Mouse (Mus musculus): ENCODE data around the gene Ccin.

Ccin gene

DNA sequence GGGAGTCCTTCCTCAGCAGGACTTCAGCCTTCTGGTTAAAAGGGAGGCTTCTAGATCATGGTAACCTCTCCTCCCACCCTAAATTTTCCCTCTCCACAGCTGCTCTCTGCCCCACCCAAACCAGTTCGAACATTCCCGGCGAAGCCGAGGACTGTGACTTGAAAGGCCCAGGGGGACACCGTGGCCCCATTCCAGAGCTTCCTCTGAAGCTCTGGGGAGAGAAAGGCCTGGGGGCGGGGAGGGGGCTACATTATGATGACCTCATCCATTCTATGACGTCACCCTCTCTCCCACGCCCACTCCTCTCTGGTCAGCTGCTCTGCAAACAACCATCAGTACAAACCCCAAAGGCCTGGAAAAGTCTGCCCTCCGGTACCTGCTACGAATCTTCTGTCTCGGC lies at the start of gene Ccin:
Gene Ccin (plus strand): TSS at position 303 of the 400 bp plus-strand sequence.
- no peak for DNase-seq (ENCODE audit: low spot score)

DNA sequence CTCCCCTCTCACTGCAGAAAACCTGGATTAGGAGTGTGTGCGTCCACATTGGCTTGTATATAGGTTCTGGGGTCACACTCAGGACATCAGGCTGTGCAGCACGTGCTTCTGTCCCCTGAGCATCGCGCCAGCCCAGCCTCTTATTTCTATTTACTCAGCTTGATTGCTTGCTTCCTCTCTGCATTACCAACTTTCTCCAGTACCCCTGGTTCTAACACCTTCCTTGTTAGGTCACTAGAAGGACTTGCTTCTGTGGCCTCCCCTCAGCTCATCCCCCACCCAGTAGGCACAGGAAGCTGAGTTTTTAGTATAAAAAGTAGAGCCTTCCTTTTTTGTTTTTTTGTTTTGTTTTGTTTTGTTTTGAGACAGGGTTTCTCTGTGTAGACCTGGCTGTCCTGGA lies 47.1 kb upstream of the Ccin start:
- DNase-seq (ENCODE audit: low spot score): no peak

DNA sequence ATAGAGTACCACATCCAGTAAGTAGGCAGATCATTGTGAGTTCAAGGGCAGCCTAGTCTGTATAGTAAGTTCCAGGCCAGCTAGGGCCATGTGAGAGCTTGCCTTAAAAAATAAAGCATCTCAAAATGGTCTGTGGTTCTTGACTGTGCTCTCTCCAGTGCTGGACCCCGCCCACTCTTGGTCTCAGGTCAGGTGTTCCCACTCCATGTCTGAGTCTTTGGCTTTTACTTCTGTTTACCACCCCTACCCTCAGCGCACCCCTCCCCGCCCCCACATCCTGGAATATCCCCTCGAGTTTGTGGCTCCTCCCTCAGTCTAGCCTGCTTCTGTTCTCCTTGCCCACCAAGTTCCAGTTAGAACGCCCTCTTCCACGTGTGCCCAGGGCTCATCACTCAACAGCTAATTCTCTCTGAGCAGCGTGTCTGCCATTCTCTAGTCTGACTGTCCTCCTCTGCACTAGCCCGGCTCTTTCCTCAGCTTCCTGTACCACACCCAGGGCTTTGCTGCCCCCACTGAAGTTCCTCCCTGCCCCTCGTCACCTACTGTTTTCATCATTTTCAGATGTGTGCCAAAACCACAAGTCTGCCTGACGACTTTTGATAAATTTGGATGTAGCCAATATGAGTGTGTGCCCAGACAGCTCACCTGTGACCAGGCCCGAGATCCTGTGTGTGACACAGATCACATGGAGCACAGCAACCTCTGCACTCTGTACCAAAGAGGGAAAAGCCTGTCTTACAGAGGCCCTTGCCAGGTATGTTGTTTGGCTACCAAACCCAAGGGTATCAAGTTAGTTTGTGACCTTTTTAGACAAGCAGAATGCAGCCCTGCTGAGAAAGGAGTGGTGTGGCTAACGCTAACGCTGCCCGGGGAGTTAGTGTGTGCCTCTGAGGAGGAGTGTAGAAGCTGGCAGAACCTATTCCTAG lies 46.3 kb upstream of the Ccin start:
- DNase-seq (ENCODE audit: low spot score): peak; percentile 28

DNA sequence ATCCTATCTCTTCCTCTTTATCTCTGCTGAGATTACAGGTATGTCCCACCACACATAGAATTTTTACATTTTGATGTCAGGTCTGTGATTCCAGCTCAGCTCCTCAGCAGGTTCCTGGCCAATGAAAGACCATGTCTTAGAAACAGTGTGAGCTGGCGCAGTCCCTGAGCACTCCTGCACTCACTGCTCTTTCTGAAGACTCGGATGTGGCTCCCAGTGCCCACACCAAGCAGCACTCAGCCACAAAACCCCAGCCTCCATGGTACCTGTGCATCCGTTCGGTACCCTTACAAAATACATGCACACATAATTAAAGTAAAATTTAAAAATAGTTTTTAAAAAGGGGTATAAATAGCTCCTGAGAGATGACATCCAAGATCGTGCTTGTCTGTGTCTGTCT lies 42.0 kb upstream of the Ccin start:
- DNase-seq (ENCODE audit: low spot score): no peak

DNA sequence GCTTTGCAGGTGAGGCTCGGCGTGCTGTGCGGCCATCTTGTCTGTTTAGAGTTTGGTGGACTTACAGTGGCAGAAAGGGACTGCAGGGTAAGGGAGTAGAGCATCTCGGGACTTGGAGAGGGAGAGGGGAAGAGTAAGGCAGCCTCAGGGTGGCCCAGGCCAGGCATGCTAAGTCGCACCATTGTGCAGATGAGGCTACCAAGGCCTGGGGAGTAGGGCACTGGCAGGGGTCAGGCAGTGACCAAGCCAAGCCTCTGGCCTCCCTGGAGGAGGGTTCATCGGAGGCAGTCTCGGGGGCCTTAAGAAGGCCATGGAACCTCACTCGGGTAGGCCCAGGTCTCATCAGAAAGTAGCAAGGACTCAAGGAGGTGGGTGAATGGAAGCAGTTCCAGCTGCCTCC lies 40.9 kb upstream of the Ccin start:
- no peak for DNase-seq (ENCODE audit: low spot score)

DNA sequence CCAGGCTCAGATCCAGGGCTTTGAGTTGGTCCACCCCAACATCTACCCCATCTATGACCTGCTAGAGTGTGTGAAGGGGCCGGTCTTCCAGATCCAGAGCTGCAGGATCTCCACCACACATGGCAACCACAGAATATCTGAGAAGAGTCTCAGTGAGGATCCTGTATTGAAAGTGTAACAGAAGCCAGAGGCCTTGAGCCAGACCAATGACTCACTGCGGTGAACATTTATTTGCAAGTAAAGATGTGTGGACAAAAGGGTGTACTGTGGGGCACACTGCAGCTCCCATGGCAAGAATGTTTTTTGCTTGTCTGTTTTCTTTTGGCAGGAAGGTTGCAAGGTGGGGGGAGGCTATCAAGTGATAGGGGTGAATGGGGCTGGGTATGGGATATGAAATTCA lies 35.7 kb upstream of the Ccin start:
- DNase-seq (ENCODE audit: low spot score): no peak

DNA sequence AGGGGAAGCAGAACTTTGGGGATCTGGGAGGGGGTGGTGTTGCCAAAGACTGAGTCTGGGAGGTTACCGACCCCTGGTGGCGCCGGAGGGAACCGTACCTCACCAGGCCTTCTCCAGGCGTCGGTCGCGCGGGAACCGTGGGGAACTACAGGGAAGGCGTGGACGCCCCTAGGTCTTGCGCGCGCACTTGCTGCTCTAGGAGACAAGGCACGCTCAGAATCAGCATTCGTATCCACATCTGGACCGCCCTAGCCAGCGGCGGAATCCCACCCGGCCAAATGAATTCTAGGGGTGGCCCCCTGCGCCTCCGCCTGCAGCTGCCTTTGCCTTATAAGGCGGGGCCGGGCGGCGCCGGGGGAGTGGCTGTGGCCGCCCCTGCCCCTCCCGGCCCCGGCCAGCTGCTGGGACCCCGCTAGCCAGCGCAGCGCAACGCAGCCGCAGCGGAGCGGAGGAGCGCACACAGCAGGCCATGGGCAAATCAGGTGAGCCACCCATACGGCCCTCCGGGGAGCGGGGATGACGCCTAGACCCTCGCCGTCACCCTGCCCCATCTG lies 25.9 kb upstream of the Ccin start, which contains the start of gene Glipr2:
Gene Glipr2 (plus strand): TSS at position 110 of the 554 bp plus-strand sequence.
- DNase-seq (ENCODE audit: low spot score): peak; percentile 82

DNA sequence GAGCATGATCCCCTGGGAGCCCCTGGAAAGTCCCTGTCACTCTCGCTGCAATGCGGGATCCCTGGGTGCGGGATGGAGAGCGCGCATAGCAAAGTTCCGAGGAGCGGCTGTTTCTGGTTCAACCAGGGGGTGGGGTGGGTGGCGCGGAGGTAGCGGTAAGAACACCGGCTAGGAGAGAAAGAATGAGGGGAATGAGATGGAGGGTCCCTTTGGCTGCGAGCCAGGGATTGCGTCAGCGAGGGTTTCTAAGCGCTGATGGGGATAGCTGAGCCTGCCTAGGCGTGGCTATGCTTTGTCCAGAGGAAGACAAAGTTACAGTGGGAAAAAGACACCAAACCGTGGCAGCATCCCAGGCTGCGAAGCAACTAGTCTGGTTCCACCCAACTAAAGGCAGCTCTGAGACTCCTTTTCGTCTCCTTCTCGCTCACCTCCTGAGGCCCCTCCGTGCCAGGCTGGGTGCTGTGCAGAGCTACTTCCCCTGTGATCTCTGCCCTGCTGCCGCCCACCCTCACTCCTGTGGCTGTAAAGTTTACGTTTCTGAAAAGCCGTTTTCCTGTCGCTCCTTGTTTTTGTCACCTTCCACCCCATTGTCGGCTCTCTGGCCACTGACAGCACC lies 25.3 kb upstream of the Ccin start:
- no peak for DNase-seq (ENCODE audit: low spot score)

DNA sequence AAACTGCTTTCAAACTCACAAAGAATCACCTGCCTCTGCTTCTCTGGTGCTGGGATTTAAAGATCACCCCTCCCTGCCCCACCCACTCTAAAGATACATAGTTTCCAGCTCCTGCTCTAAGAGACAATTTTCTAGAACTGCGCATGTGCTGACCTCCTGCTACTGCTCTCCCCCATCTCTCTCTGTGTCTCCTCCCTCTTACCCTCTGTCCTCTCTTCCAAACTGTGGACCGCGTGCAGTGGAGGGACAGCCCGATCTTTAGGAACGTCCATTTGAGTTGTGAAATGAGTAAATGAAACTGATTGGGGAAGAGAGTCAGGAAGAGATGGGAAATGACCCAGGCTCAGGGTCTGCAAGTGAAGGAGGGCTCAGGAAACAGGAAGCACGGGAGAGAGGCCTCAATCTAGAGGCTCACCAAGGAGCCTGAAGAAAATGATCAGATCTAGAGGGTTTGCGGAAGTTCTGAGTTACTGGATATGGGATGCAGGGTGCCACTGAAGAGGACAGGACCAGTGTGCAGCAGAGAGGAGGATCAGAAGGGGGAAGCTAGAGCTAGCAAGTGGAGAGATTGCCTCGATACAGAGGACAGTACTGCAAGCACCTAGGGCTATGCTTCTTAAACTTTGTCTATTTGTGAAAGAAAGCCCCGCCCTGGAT lies 23.6 kb upstream of the Ccin start:
- no peak for DNase-seq (ENCODE audit: low spot score)

DNA sequence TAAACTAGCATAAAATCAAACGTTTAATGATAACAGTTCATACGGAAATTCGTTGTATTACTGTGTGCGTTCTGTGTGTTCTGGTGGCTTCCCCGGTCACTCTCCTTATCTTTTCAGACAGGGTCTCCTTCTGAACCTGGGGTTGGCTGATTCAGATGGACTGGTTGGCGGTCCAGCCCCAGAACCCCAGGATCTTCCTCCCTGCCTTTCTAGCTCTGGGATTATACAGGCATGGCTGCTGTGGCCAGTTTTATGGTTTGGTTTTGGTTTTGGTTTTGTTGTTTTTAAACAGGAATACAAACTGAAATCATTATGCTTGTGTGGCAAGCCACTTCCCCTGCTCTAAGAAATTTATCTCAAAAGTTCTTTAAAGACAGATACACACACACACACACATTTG lies 23.1 kb upstream of the Ccin start:
- DNase-seq (ENCODE audit: low spot score): no peak

DNA sequence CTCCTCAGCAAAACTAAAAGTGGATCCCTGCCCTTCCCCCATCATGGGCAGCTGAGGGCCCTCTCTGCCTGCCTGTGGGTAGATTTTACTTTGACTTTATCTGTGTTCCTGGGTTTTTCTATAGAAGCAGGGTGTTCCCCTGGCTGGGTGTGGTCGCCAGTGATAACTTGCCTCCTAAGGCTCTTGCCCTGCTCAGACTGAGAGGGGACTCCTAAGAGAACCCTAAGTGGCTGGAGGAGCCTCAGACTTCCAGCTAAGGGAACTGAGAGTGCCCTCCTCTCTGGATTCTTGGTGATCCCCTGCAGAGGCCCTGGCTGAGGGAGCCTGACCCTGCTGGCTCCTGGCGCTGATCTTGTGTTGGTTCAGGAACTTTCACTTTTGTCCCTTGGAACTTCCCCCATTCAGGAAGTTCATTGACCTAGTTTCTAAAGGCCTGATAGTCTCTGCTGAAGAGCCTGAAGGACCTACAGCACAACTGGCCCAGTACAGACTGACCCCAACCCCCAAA lies 18.9 kb upstream of the Ccin start:
- peak; percentile 72 for DNase-seq (ENCODE audit: low spot score)

DNA sequence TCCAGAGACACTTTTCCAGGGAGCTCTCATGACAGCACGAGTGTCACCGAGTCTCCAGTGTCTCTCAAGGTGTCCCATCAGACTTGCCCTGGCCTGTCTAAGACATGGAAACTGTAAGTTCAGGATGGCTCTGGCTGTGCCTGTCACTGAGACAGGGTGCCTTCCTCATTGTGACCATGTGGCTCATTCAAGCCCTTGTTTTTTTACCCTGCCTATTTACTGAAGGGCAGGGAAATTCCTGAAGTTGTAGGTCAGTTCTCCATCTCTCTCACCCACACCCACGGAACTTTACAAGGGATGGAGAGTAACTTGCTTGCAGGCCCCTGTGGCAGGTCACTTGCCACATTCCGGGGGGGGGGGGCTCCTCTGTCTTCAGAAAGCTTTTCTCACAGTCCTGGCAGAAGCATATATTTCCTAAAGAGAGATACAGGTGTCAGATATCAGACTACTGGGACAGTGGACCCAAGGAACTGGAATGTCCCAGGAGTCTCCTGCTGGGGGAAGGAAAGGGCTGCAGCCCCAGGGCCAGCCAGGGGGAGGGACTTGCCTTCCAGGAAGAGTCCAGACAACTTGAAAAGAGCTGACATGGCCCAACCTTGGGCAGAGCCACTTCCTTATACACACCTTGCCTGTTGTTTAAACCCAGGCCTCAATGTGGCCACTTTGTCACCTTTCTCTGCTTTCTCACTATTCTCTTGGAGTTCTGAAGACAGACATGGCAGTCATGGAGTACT lies 18.2 kb upstream of the Ccin start:
- no peak for DNase-seq (ENCODE audit: low spot score)

DNA sequence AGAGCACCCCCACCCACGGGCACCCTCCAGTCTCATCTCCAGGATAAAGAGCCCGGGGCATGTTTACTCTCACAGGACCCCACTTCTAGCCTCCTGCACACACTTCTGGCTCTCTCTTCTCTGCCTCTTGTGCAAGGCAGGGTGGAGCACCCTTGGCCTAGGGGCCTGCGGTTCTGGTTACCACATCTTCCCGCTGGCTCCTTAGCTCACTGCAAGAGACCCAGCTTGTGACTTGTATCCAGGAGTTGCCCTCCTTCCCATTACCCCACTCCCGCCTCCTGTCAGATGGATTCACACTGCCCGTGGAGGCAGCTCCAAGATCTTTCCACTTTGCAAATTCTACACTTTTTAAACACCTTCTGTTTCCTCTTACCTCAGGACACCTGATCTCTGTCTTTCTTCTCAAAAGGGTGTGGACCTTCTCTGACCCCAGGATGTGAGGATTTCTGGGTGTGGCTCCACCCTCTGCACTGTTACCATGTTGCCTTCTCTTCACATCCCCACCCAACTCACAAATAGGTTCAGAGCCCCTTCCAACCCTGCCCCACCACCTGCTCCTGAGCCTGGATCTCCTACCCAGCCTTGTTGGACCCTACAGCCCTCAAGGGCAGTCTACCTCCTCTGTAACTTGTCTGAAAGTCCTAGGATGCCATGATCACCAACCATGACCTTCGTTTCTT lies 17.3 kb upstream of the Ccin start:
- DNase-seq (ENCODE audit: low spot score): peak; percentile 68

DNA sequence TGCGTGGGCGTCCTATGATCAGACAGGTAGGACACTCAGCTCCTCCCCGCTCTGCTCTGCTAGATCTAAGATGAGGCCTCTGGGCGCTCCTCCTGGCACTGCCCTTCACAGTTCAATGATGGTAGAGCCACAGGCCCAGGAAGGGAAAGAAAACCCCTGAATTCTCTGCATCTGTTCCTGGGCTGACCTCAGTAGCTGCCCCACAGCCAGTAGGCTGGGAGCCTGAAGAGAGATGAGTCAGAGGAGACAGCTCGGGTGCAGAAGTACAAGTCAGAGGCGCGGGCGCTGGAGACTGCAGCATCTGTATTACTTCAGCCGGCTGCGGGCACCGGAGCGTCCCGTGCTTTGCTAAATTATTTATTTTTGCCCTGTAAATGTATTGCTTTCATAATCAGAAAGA lies 14.6 kb upstream of the Ccin start:
- DNase-seq (ENCODE audit: low spot score): peak; percentile 55

DNA sequence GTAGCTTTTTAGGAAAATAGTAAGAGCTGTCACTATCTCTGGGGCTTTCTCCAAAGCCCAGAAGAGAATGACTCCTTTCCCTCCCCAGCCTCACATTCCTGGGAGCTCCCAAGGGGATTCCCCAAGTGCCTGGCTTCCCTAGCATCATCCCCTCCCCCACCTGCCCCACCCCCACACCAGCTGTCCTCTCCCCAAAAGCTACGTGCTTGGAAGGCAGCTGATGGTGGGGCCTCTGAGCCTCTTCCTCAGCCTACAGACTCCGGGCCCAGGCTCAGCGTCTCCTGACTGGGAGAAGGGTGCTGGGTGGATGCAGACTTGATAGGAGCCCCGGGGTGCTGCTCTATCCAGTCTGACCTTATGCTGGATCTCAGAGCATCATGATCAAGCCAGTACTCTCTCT lies 13.9 kb upstream of the Ccin start:
- no peak for DNase-seq (ENCODE audit: low spot score)

DNA sequence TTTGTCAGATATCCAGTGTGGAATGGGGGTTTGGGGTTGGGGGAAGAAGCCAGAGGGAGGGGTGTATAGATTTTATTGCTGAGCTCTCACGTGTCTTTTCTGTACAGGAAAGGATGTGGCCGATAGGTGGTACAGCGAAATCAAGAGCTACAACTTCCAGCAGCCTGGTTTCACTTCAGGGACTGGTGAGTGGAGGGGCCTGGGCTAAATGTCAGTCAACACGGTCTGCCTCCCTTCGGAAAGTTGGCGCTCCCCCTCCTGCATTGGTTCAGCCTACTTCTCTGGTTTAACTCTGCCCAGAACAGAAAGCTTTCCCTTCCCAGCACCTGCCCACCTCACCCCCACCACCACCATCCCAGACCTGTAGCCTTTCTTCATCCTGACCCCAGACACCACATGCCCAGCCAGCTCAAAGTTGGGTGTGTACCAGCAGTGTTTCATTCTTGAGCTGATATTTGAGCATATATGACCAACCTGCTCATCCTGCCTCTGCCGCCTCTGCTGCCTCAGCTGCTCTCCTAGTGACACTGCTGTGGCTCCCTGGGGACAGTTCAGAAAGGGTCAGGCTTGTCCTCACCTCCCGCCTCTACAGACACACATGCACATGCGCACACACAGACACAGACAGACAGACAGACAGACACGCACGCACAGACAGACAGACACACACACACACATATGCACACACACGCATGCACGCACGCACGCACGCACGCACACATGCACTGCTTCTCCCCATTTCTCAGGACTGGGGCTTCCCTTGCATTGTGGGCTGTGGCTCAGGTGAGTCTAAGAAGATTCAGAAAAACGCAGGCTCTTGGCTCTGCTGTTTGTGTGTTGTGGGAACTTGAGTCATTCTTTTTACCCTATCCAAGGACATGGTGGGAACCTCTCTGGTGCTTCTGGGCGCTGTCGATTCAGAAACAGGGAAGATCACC lies 12.6 kb upstream of the Ccin start:
- DNase-seq (ENCODE audit: low spot score): no peak

DNA sequence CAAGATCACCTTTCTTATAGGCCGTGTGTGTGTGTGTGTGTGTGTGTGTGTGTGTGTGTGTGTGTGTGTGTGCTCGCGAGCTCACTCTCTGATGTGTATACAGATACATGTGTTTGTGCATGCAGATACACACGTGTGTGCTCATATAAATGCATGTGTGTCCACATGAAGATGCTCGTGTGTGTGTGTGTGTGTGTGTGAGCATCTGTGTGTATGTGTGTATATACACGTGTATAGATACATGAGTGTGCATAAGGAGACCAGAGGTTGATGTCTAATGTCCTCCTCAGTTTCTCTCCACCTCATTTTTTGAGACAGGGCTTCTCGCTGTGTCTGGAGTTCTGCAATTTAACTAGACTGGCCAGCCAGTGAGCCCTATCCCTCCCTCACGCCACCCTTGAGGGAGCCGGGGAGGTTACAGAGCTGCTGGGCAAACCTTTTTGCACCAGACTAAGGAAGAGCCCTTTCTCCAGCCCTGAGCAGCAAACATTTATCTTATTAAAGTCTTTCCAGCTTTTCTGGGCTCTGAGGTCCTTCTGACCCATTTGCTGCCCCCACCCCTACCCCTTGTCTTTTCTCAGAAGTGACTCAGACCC lies 11.6 kb upstream of the Ccin start:
- DNase-seq (ENCODE audit: low spot score): no peak

DNA sequence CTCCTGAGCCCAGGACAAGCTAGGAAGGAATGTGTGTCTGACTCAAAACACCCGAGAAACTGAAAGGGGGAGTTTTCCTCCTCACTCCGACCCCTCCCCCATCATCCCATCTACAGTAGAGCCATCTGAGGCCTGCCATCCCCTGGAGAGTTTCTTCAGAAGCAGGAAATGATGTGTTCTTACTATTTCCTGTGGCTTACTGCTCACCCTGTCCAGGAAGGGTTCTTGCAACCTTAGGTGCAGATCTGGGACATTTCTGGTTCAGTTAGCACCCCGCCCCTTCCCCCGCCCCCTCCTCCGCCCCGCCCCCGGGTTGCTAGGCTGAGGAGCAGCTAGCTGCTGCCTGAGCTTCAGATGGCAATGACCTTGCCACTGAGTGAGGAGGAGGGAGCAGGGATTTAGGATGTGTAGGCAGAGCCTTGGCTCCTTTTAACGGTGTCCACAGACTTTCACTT lies 11.1 kb upstream of the Ccin start:
- peak; percentile 56 for DNase-seq (ENCODE audit: low spot score)

DNA sequence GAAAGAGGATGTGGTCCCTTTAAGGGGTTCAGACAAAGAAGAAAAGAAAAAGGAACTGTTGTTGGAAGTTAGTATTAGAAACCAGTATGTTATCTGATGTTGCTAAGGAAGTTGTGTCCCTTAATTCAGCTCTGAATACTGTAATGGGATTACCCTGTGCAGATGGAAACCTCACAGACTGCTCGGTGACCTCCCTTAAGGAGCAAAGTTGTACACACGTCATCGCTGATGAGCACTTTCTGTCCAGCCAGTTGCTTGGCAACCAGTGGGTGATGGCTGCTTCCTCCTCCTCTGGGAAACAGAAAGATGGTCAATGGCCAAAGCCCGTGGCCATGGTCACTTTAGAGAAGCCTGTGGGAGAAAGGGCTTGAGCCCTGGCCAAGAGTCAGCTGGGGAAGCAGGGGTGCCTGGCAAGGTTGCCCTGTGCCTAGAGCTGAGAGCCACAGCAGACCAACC lies 9.7 kb upstream of the Ccin start:
- DNase-seq (ENCODE audit: low spot score): peak; percentile 78
